Mouse (Mus musculus) neural tube, embryonic 12.5 days (tissue): Measurements from ENCODE around the gene Phf19. TPM values are rescaled to one million over a fixed set of nuclear protein-coding genes. Genes with fewer than 3 reads are reported as not detected.
A peak's percentile ranks its signal among the peaks of the same experiment; 100 is the strongest.

ENCODE experiments used
- ATAC-seq: fragments of 200-750 bp; cut with Nextera tagmentation; 2 replicates; pipeline ENCODE4 v1.8.0; 2017; ENCODE audit warnings: low read depth, mild to moderate bottlenecking, moderate TSS enrichment, moderate library complexity; ENCODE audit not compliant: low FRiP score
- H3K27ac ChIP-seq: fragments of 300-500 bp; sonication (generic); 2 replicates; pipeline ENCODE4 v1.5.1; 2016
- H3K27me3 ChIP-seq: fragments of 300-500 bp; sonication (generic); replicated peaks from 2 replicates; pipeline ENCODE4 v1.6.1; 2016; ENCODE audit warnings: mild to moderate bottlenecking
- H3K36me3 ChIP-seq: fragments of 300-500 bp; sonication (generic); 2 replicates; pipeline ENCODE4 v1.6.1; 2016; ENCODE audit warnings: mild to moderate bottlenecking
- H3K4me1 ChIP-seq: fragments of 300-500 bp; sonication (generic); 2 replicates; pipeline ENCODE4 v1.6.1; 2016
- H3K4me2 ChIP-seq: fragments of 300-500 bp; sonication (generic); replicated peaks from 2 replicates; pipeline ENCODE4 v1.6.1; 2016; ENCODE audit warnings: mild to moderate bottlenecking
- H3K4me3 ChIP-seq: fragments of 300-500 bp; sonication (generic); 2 replicates; pipeline ENCODE4 v1.5.1; 2016
- H3K9ac ChIP-seq: fragments of 300-500 bp; sonication (generic); 2 replicates; pipeline ENCODE4 v1.6.1; 2016; ENCODE audit warnings: mild to moderate bottlenecking
- H3K9me3 ChIP-seq: fragments of 300-500 bp; sonication (generic); 2 replicates; pipeline ENCODE4 v1.6.1; 2016; ENCODE audit warnings: mild to moderate bottlenecking
- WGBS: fragments of 180-500 bp; shearing (Covaris S2); methylation state at CpG from one replicate; pipeline ENCODE4 v1.1.7; 2016; 5-methylcytosine and 5-hydroxymethylcytosine counted together
- polyA plus RNA-seq: library from polyadenylated mRNA; unstranded; fragments of >200 nt; fragmentation: Nextera tagmentation; extraction: Ambion mirVana; gene quantifications from 2 replicates; pipeline ENCODE4 v1.2.1, GENCODE M21; 2016

The Phf19 gene
- polyA plus RNA-seq, 1 experiment from 2014 or later, result 1.1 TPM

GRCm38 (mm10) chr2:34927320-34927719 is 13.5 kb upstream of the Phf19 start:
- WGBS, result 73% methylated on average over 5 of the region's 5 CpGs
- H3K36me3 ChIP-seq, result no peaks in the 10 kb centered on the region
- no peaks in the 10 kb centered on the region for H3K27me3 ChIP-seq
- ATAC-seq, result no peak
- H3K4me1 ChIP-seq, result no peaks in the 10 kb centered on the region
- no peak overlapping the region for H3K4me3 ChIP-seq
- H3K4me2 ChIP-seq, result no peak overlapping the region
- no peak overlapping the region for H3K27ac ChIP-seq
- H3K9ac ChIP-seq, result no peak overlapping the region
- H3K9me3 ChIP-seq, result no peaks in the 10 kb centered on the region

- H3K36me3 ChIP-seq, result no peaks in the 10 kb centered on the region
- WGBS, result 34% methylated on average over 2 of the region's 2 CpGs
- no peaks in the 10 kb centered on the region for H3K4me1 ChIP-seq
- no peaks in the 10 kb centered on the region for H3K27me3 ChIP-seq
- ATAC-seq, result no peak
- no peaks in the 10 kb centered on the region for H3K9me3 ChIP-seq
- no peak overlapping the region for H3K27ac ChIP-seq
- no peak overlapping the region for H3K4me3 ChIP-seq
- no peak overlapping the region for H3K4me2 ChIP-seq
- H3K9ac ChIP-seq, result no peak overlapping the region
Observed at GRCm38 (mm10) chr2:34922729-34923128, 8.9 kb upstream of the Phf19 start.

- Histone ChIP-seq H3K9me3 (no peaks in the 10 kb centered on the region), H3K27me3 (peaks cover 6% of the 10 kb centered on the region; the same call in 1 of the 2 replicates), H3K9ac (no peak overlapping the region), H3K27ac (no peak overlapping the region), H3K36me3 (no peaks in the 10 kb centered on the region), H3K4me2 (no peak overlapping the region), H3K4me3 (no peak overlapping the region), H3K4me1 (peaks cover under 1% of the 10 kb centered on the region; the same call in 1 of the 2 replicates)
- WGBS, result 70% methylated on average over 2 of the region's 2 CpGs
- no peak for ATAC-seq
Observed at GRCm38 (mm10) chr2:34920144-34920543, 6.3 kb upstream of the Phf19 start.

- Histone ChIP-seq H3K4me1 (peaks cover 22% of the 10 kb centered on the region), H3K36me3 (no peaks in the 10 kb centered on the region), H3K27ac (no peak overlapping the region), H3K4me2 (no peak overlapping the region), H3K27me3 (peaks cover 45% of the 10 kb centered on the region), H3K9ac (no peak overlapping the region), H3K9me3 (no peaks in the 10 kb centered on the region), H3K4me3 (no peak overlapping the region)
- no peak for ATAC-seq
- 35% methylated on average over 2 of the region's 2 CpGs for WGBS
Observed at GRCm38 (mm10) chr2:34915103-34915502, 1.3 kb upstream of the Phf19 start.

GRCm38 (mm10) chr2:34914823-34915082 is 927 bp upstream of the Phf19 start:
- no peak overlapping the region; the same call in 1 of the 2 replicates for H3K4me3 ChIP-seq
- peak overlapping the region; percentile 99 for H3K4me2 ChIP-seq

GRCm38 (mm10) chr2:34914069-34914822 is 420 bp upstream of the Phf19 start:
- Histone ChIP-seq H3K9ac (peak overlapping the region; percentile 65), H3K4me3 (peak overlapping the region; percentile 61), H3K4me2 (peak overlapping the region; percentile 99), H3K27me3 (peaks cover 45% of the 10 kb centered on the region), H3K27ac (no peak overlapping the region), H3K4me1 (peaks cover 22% of the 10 kb centered on the region), H3K36me3 (no peaks in the 10 kb centered on the region), H3K9me3 (no peaks in the 10 kb centered on the region)
- 5% methylated on average over 40 of the region's 50 CpGs for WGBS
- peak; percentile 62; the same call in 1 of the 2 replicates for ATAC-seq

More at GRCm38 (mm10) chr2:34914823-34915082, 927 bp upstream of the Phf19 start:
- Histone ChIP-seq H3K9me3 (no peaks in the 10 kb centered on the region), H3K27me3 (peaks cover 45% of the 10 kb centered on the region), H3K27ac (no peak overlapping the region), H3K36me3 (no peaks in the 10 kb centered on the region), H3K4me1 (peaks cover 22% of the 10 kb centered on the region), H3K9ac (no peak overlapping the region)
- ATAC-seq, result no peak
- WGBS, result 14% methylated on average over 2 of the region's 2 CpGs

- peaks cover 22% of the 10 kb centered on the region for H3K4me1 ChIP-seq
- ATAC-seq, result no peak
- H3K27ac ChIP-seq, result no peak overlapping the region
- H3K27me3 ChIP-seq, result peaks cover 45% of the 10 kb centered on the region
- 48% methylated on average over 7 of the region's 7 CpGs for WGBS
- H3K9ac ChIP-seq, result no peak overlapping the region; the same call in 1 of the 2 replicates
- no peaks in the 10 kb centered on the region for H3K36me3 ChIP-seq
- no peak overlapping the region for H3K4me3 ChIP-seq
- H3K4me2 ChIP-seq, result peak overlapping the region; percentile 99
- no peaks in the 10 kb centered on the region for H3K9me3 ChIP-seq
Observed at GRCm38 (mm10) chr2:34912613-34913012, 1.2 kb downstream of the Phf19 start.

- no peak overlapping the region for H3K27ac ChIP-seq
- 85% methylated on average over 5 of the region's 5 CpGs for WGBS
- H3K4me1 ChIP-seq, result peaks cover 23% of the 10 kb centered on the region
- H3K27me3 ChIP-seq, result peaks cover 45% of the 10 kb centered on the region
- H3K9me3 ChIP-seq, result no peaks in the 10 kb centered on the region
- no peak for ATAC-seq
- H3K36me3 ChIP-seq, result no peaks in the 10 kb centered on the region
- H3K9ac ChIP-seq, result no peak overlapping the region
- H3K4me2 ChIP-seq, result no peak overlapping the region
- H3K4me3 ChIP-seq, result no peak overlapping the region
Observed at GRCm38 (mm10) chr2:34911871-34912270, 2.0 kb downstream of the Phf19 start.

- Histone ChIP-seq H3K36me3 (no peaks in the 10 kb centered on the region), H3K9me3 (no peaks in the 10 kb centered on the region), H3K4me2 (no peak overlapping the region), H3K27ac (no peak overlapping the region), H3K9ac (no peak overlapping the region), H3K4me3 (no peak overlapping the region), H3K4me1 (peaks cover 27% of the 10 kb centered on the region), H3K27me3 (peaks cover 34% of the 10 kb centered on the region)
- WGBS, result 91% methylated on average over 4 of the region's 4 CpGs
- no peak for ATAC-seq
Observed at GRCm38 (mm10) chr2:34909719-34910118, 4.1 kb downstream of the Phf19 start.

- Histone ChIP-seq H3K4me3 (no peak overlapping the region), H3K4me1 (peaks cover 18% of the 10 kb centered on the region), H3K9me3 (no peaks in the 10 kb centered on the region), H3K36me3 (no peaks in the 10 kb centered on the region), H3K9ac (no peak overlapping the region), H3K4me2 (no peak overlapping the region), H3K27me3 (peaks cover 9% of the 10 kb centered on the region; the same call in 1 of the 2 replicates), H3K27ac (no peak overlapping the region)
- WGBS, result 40% methylated on average over 12 of the region's 12 CpGs
- ATAC-seq, result no peak
Observed at GRCm38 (mm10) chr2:34906861-34907604, 6.8 kb downstream of the Phf19 start.

GRCm38 (mm10) chr2:34906426-34906825 is 7.4 kb downstream of the Phf19 start:
- Histone ChIP-seq H3K9ac (no peak overlapping the region), H3K4me3 (no peak overlapping the region), H3K4me2 (no peak overlapping the region), H3K9me3 (no peaks in the 10 kb centered on the region), H3K27me3 (0 out of 2 replicates have a peak, but pooled peaks cover 4% of the 10 kb centered on the region), H3K4me1 (peaks cover 18% of the 10 kb centered on the region), H3K36me3 (no peaks in the 10 kb centered on the region), H3K27ac (no peak overlapping the region)
- WGBS, result 69% methylated on average over 6 of the region's 6 CpGs
- no peak for ATAC-seq

GRCm38 (mm10) chr2:34904849-34905542 is 8.8 kb downstream of the Phf19 start:
- H3K9me3 ChIP-seq, result no peaks in the 10 kb centered on the region
- H3K4me3 ChIP-seq, result peak overlapping the region; percentile 24
- no peaks in the 10 kb centered on the region for H3K36me3 ChIP-seq
- no peak overlapping the region for H3K27ac ChIP-seq
- 0 out of 2 replicates have a peak overlapping the region, but pooled peaks have one; percentile 0 for H3K9ac ChIP-seq
- ATAC-seq, result peak; percentile 97
- peak overlapping the region; percentile 64 for H3K4me2 ChIP-seq
- no peaks in the 10 kb centered on the region for H3K27me3 ChIP-seq
- peaks cover 18% of the 10 kb centered on the region for H3K4me1 ChIP-seq
- WGBS, result under 1% methylated on average over 34 of the region's 34 CpGs
